Mouse (Mus musculus): ENCODE measurements around the gene Rtn4rl1. TPM values are rescaled to one million over a fixed set of nuclear protein-coding genes. Genes with fewer than 3 reads are reported as not detected.

Rtn4rl1 gene
- polyA plus RNA-seq, 1 experiment from 2014 or later = 2.0 TPM

DNA sequence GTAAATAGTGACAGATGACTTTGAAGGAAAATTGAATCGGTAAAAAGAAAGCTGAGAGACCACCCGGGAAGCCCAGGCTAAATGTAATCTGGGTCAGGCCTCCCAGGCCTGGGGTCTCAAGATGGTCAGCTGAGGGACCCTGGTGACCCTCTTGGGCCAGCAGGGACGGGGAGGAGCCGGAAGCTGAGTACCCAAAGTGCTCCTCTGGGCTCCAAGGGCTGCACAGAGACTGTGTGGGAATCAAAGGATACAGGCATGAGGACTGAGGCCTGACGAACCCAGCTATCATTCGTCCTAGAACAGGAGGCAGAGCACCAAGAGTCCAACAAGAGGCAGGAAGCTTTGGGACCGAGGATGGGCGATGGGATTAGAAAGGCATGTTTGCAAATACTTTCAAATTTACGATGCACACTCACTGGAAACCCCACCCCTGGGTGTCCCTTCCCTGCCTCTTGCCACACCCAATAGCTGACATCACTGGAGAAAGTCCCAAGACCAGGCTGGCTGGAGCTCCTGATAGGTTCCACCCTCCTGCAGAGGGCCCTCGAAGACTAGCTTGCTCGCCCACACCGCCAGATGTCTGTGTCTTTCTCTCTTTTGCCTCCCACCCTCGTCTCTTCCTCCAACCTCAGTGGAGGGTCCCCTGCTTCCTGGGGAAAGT lies 60.8 kb downstream of the Rtn4rl1 start:
- no peak for DNase-seq (ENCODE audit: low spot score)
- Histone ChIP-seq H3K36me3 (replicated peaks; ENCODE audit: control insufficient read depth, insufficient read depth, low read depth, low read length) (no peaks in the 10 kb centered on the region), H3K4me3 (ENCODE audit: low read depth, low read length) (no peak overlapping the region), H3K4me2 (ENCODE audit: low read depth, low read length) (no peak overlapping the region), H3K4me1 (ENCODE audit: control insufficient read depth, insufficient read depth, low read length) (no peaks in the 10 kb centered on the region), H3K9me3 (replicated peaks; ENCODE audit: control insufficient read depth, low read length) (no peaks in the 10 kb centered on the region), H3K9ac (replicated peaks; ENCODE audit: low read length) (no peak overlapping the region), H3K27ac (replicated peaks; ENCODE audit: low read depth, low read length) (no peak overlapping the region), H3K27me3 (ENCODE audit: control insufficient read depth, insufficient read depth, low read length) (no peaks in the 10 kb centered on the region)
- 61% methylated on average over 13 of the region's 13 CpGs for WGBS
- ATAC-seq (replicated peaks; ENCODE audit: insufficient number of reproducible peaks, low FRiP score, low TSS enrichment, low read depth) = no peak

DNA sequence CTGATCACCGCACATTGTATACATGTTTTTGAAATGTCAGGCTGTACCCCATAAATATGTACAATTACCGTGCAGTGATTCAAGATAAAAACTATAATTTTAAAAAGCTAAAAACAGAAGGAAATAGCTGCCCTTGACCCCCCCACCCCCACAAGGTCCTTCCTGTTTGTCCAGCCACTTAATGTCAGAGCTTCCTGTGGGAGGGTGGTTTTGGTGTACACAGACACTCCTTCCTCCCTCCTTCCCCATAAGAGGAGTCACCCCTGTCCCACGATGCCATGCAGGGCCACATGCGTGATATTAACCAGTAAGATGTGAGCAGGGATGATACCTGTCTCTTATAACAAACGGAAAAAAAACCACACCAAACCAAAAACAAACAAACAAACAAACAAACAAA lies 61.7 kb downstream of the Rtn4rl1 start:
- no peak overlapping the region for H3K9ac ChIP-seq (replicated peaks; ENCODE audit: low read length)
- no peaks in the 10 kb centered on the region for H3K4me1 ChIP-seq (ENCODE audit: control insufficient read depth, insufficient read depth, low read length)
- no peak for ATAC-seq (replicated peaks; ENCODE audit: insufficient number of reproducible peaks, low FRiP score, low TSS enrichment, low read depth)
- no peaks in the 10 kb centered on the region for H3K36me3 ChIP-seq (replicated peaks; ENCODE audit: control insufficient read depth, insufficient read depth, low read depth, low read length)
- no peaks in the 10 kb centered on the region for H3K9me3 ChIP-seq (replicated peaks; ENCODE audit: control insufficient read depth, low read length)
- H3K4me3 ChIP-seq (ENCODE audit: low read depth, low read length) = no peak overlapping the region
- no peaks in the 10 kb centered on the region for H3K27me3 ChIP-seq (ENCODE audit: control insufficient read depth, insufficient read depth, low read length)
- DNase-seq (ENCODE audit: low spot score) = no peak
- 79% methylated on average over 5 of the region's 5 CpGs for WGBS
- no peak overlapping the region for H3K4me2 ChIP-seq (ENCODE audit: low read depth, low read length)
- no peak overlapping the region for H3K27ac ChIP-seq (replicated peaks; ENCODE audit: low read depth, low read length)

DNA sequence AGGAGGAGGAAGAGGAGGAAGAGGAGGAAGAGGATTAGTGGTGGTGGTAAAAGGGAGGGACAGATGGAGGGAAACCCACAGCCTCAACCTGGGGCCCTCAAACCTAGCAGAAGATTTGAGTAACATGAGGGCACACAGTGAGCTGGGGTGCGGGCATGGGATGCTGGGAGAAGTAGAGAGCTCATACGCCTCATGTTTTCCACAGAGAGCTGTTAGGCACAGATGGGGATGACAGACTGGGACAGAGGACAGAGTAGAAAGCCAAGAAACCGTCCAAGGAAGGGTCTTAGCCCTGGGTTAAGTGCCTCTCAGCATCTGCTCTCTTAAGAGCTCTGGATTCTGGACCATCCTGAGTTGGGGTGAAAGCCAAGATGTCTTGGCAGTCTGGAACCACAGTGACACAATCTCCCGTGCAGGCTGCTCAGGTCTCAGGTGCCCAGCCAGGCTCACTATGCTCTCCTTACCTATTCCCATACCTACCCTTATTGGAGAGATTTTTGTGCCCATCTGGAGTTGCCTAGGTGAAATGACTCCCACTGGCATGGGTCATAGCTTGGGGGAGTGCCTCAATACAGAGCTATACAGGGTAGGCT lies 63.6 kb downstream of the Rtn4rl1 start:
- H3K27ac ChIP-seq (replicated peaks; ENCODE audit: low read depth, low read length) = no peak overlapping the region
- H3K9ac ChIP-seq (replicated peaks; ENCODE audit: low read length) = no peak overlapping the region
- no peak for DNase-seq (ENCODE audit: low spot score)
- no peak overlapping the region for H3K4me2 ChIP-seq (ENCODE audit: low read depth, low read length)
- no peaks in the 10 kb centered on the region for H3K4me1 ChIP-seq (ENCODE audit: control insufficient read depth, insufficient read depth, low read length)
- no peak for ATAC-seq (replicated peaks; ENCODE audit: insufficient number of reproducible peaks, low FRiP score, low TSS enrichment, low read depth)
- H3K4me3 ChIP-seq (ENCODE audit: low read depth, low read length) = no peak overlapping the region
- no peaks in the 10 kb centered on the region for H3K36me3 ChIP-seq (replicated peaks; ENCODE audit: control insufficient read depth, insufficient read depth, low read depth, low read length)
- H3K27me3 ChIP-seq (ENCODE audit: control insufficient read depth, insufficient read depth, low read length) = no peaks in the 10 kb centered on the region
- no peaks in the 10 kb centered on the region for H3K9me3 ChIP-seq (replicated peaks; ENCODE audit: control insufficient read depth, low read length)
- 80% methylated on average over 4 of the region's 4 CpGs for WGBS

DNA sequence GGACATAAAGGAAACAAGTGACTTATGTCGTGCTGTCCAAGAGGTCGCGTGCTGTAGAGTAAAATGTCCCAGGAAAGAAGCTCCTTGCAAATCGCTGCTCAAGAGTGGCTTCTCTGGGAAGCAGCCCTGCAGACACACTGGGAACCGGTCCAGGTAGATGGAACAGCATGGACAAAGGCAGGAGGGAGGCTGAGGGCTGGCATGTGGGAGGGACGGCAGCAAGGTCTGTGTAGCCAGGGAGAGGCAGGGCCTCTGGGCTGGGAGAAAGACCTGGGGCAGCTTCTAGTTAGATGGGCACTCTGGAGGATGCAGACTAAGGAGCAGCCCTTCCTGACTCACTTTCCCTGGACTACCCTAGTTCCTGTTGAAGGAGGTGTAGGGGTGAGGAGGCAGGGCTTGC lies 65.8 kb downstream of the Rtn4rl1 start:
- no peak for ATAC-seq (replicated peaks; ENCODE audit: insufficient number of reproducible peaks, low FRiP score, low TSS enrichment, low read depth)
- H3K27me3 ChIP-seq (ENCODE audit: control insufficient read depth, insufficient read depth, low read length) = no peaks in the 10 kb centered on the region
- H3K4me3 ChIP-seq (ENCODE audit: low read depth, low read length) = no peak overlapping the region
- H3K4me1 ChIP-seq (ENCODE audit: control insufficient read depth, insufficient read depth, low read length) = no peaks in the 10 kb centered on the region; the same call in 1 of the 2 replicates
- no peaks in the 10 kb centered on the region for H3K36me3 ChIP-seq (replicated peaks; ENCODE audit: control insufficient read depth, insufficient read depth, low read depth, low read length)
- no peak overlapping the region for H3K27ac ChIP-seq (replicated peaks; ENCODE audit: low read depth, low read length)
- no peak overlapping the region for H3K4me2 ChIP-seq (ENCODE audit: low read depth, low read length)
- no peaks in the 10 kb centered on the region for H3K9me3 ChIP-seq (replicated peaks; ENCODE audit: control insufficient read depth, low read length)
- H3K9ac ChIP-seq (replicated peaks; ENCODE audit: low read length) = no peak overlapping the region
- 78% methylated on average over 6 of the region's 6 CpGs for WGBS
- no peak for DNase-seq (ENCODE audit: low spot score)

DNA sequence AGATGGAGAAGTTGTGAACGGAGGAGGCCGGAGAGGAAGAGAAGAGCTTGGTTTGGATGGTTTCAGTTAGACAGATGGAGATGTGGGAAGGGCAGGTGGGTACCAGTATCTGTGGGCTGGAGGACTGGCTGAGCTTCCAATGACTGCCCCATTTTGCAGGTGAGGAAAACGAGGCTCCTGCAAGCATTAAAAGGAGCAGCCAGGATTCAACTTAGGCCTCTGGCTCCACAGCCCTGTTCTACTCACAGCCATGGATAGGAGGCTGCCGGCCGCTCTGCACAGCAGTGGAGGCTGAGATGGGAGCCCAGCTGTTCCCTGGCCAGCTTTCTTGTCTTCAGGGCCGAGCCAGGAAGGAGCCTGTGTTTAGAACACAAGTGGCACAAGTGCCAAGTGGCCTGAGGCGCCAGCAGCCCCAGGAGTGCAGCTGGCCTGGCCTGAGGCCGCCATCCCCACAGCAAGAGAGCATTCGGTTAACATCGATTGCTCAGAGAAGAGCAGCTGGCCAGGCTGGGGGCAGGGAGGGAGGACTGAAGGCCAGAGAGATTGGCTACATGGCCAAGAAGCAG lies 66.5 kb downstream of the Rtn4rl1 start:
- H3K27ac ChIP-seq (replicated peaks; ENCODE audit: low read depth, low read length) = no peak overlapping the region
- no peaks in the 10 kb centered on the region for H3K9me3 ChIP-seq (replicated peaks; ENCODE audit: control insufficient read depth, low read length)
- 62% methylated on average over 10 of the region's 10 CpGs for WGBS
- no peak overlapping the region for H3K9ac ChIP-seq (replicated peaks; ENCODE audit: low read length)
- H3K4me3 ChIP-seq (ENCODE audit: low read depth, low read length) = no peak overlapping the region
- no peak for DNase-seq (ENCODE audit: low spot score)
- no peaks in the 10 kb centered on the region for H3K27me3 ChIP-seq (ENCODE audit: control insufficient read depth, insufficient read depth, low read length)
- no peak for ATAC-seq (replicated peaks; ENCODE audit: insufficient number of reproducible peaks, low FRiP score, low TSS enrichment, low read depth)
- H3K4me2 ChIP-seq (ENCODE audit: low read depth, low read length) = no peak overlapping the region
- no peaks in the 10 kb centered on the region; the same call in 1 of the 2 replicates for H3K4me1 ChIP-seq (ENCODE audit: control insufficient read depth, insufficient read depth, low read length)
- no peaks in the 10 kb centered on the region for H3K36me3 ChIP-seq (replicated peaks; ENCODE audit: control insufficient read depth, insufficient read depth, low read depth, low read length)

- Histone ChIP-seq H3K9ac (replicated peaks; ENCODE audit: low read length) (no peak overlapping the region), H3K27ac (replicated peaks; ENCODE audit: low read depth, low read length) (no peak overlapping the region), H3K4me1 (ENCODE audit: control insufficient read depth, insufficient read depth, low read length) (no peaks in the 10 kb centered on the region; the same call in none of the 2 replicates), H3K4me2 (ENCODE audit: low read depth, low read length) (no peak overlapping the region), H3K4me3 (ENCODE audit: low read depth, low read length) (no peak overlapping the region), H3K27me3 (ENCODE audit: control insufficient read depth, insufficient read depth, low read length) (no peaks in the 10 kb centered on the region), H3K36me3 (replicated peaks; ENCODE audit: control insufficient read depth, insufficient read depth, low read depth, low read length) (no peaks in the 10 kb centered on the region), H3K9me3 (replicated peaks; ENCODE audit: control insufficient read depth, low read length) (no peaks in the 10 kb centered on the region)
- DNase-seq (ENCODE audit: low spot score) (no peak), ATAC-seq (replicated peaks; ENCODE audit: insufficient number of reproducible peaks, low FRiP score, low TSS enrichment, low read depth) (no peak)
- WGBS = 94% methylated on average over 2 of the region's 2 CpGs
Observed at GRCm38 (mm10) chr11:75261016-75261415, 67.4 kb downstream of the Rtn4rl1 start.

DNA sequence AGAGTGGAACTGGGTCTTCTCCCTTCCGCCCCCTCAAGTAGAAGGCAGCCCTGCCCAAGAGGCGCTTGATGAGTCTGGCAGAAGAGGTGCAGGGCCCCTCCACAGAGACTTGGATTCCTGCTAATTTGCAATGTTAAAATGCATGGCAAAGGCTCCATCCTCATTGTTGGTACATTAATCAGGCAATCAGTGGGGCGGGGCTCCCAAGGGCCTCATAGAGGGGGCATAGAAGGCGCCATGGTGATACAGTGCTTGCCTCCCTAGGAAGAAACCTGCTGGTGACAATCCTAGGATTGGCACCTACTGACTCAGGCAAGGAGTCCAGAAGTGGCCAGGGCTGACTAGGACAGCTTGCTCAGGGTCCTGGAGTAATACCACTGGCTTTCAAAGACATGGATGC lies 68.1 kb downstream of the Rtn4rl1 start:
- H3K4me1 ChIP-seq (ENCODE audit: control insufficient read depth, insufficient read depth, low read length) = no peaks in the 10 kb centered on the region; the same call in none of the 2 replicates
- WGBS = 91% methylated on average over 4 of the region's 4 CpGs
- H3K9ac ChIP-seq (replicated peaks; ENCODE audit: low read length) = no peak overlapping the region
- no peak for ATAC-seq (replicated peaks; ENCODE audit: insufficient number of reproducible peaks, low FRiP score, low TSS enrichment, low read depth)
- H3K9me3 ChIP-seq (replicated peaks; ENCODE audit: control insufficient read depth, low read length) = no peaks in the 10 kb centered on the region
- H3K27ac ChIP-seq (replicated peaks; ENCODE audit: low read depth, low read length) = no peak overlapping the region
- H3K4me2 ChIP-seq (ENCODE audit: low read depth, low read length) = no peak overlapping the region
- no peaks in the 10 kb centered on the region for H3K36me3 ChIP-seq (replicated peaks; ENCODE audit: control insufficient read depth, insufficient read depth, low read depth, low read length)
- no peak for DNase-seq (ENCODE audit: low spot score)
- no peak overlapping the region for H3K4me3 ChIP-seq (ENCODE audit: low read depth, low read length)
- H3K27me3 ChIP-seq (ENCODE audit: control insufficient read depth, insufficient read depth, low read length) = no peaks in the 10 kb centered on the region

- H3K4me1 ChIP-seq (ENCODE audit: control insufficient read depth, insufficient read depth, low read length) = no peaks in the 10 kb centered on the region; the same call in none of the 2 replicates
- WGBS = 88% methylated on average over 3 of the region's 3 CpGs
Observed at GRCm38 (mm10) chr11:75262181-75262580, 68.6 kb downstream of the Rtn4rl1 start.

More at GRCm38 (mm10) chr11:75262181-75262580, 68.6 kb downstream of the Rtn4rl1 start:
- H3K4me2 ChIP-seq (ENCODE audit: low read depth, low read length) = no peak overlapping the region
- H3K9ac ChIP-seq (replicated peaks; ENCODE audit: low read length) = no peak overlapping the region
- H3K36me3 ChIP-seq (replicated peaks; ENCODE audit: control insufficient read depth, insufficient read depth, low read depth, low read length) = no peaks in the 10 kb centered on the region
- no peak overlapping the region for H3K4me3 ChIP-seq (ENCODE audit: low read depth, low read length)
- DNase-seq (ENCODE audit: low spot score) (no peak), ATAC-seq (replicated peaks; ENCODE audit: insufficient number of reproducible peaks, low FRiP score, low TSS enrichment, low read depth) (no peak)
- H3K9me3 ChIP-seq (replicated peaks; ENCODE audit: control insufficient read depth, low read length) = no peaks in the 10 kb centered on the region
- no peak overlapping the region for H3K27ac ChIP-seq (replicated peaks; ENCODE audit: low read depth, low read length)
- H3K27me3 ChIP-seq (ENCODE audit: control insufficient read depth, insufficient read depth, low read length) = no peaks in the 10 kb centered on the region

Data from embryonic facial prominence, embryonic 11.5 days (tissue).